Mouse (Mus musculus): ENCODE measurements around the gene Bend6. TPM values are rescaled to one million over a fixed set of nuclear protein-coding genes. Genes with fewer than 3 reads are reported as not detected.
"Not testable (repeated sequence)": the region's sequence is repeated elsewhere in the genome, so short reads cannot be mapped to it uniquely, and the experiment has no call there.

Gene Bend6
- polyA plus RNA-seq, 1 experiment = 0.30 TPM

DNA sequence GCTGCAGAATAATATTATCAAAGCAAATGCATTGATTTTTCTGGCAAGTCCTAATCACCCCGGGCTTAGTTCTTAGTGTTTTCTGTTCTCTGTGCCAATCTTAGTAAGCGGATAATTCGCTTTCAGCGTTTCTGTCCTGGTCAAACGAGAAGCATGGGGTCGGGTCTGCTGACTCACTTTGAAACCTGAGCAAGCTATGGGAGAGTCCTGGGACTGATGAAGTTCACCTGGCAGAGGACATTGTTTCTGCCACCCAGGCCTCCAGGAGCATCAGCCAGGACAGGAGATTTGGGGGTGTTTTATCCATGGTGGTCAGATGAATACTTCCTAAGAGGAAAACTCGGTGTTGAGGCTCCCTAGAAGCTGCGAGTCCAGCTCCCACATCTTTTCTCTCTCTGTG, 4.0 kb upstream of the Bend6 start:
- no peak for DNase-seq (ENCODE audit: low read depth, low spot score)
- WGBS = 70% methylated on average over 8 of the region's 8 CpGs

DNA sequence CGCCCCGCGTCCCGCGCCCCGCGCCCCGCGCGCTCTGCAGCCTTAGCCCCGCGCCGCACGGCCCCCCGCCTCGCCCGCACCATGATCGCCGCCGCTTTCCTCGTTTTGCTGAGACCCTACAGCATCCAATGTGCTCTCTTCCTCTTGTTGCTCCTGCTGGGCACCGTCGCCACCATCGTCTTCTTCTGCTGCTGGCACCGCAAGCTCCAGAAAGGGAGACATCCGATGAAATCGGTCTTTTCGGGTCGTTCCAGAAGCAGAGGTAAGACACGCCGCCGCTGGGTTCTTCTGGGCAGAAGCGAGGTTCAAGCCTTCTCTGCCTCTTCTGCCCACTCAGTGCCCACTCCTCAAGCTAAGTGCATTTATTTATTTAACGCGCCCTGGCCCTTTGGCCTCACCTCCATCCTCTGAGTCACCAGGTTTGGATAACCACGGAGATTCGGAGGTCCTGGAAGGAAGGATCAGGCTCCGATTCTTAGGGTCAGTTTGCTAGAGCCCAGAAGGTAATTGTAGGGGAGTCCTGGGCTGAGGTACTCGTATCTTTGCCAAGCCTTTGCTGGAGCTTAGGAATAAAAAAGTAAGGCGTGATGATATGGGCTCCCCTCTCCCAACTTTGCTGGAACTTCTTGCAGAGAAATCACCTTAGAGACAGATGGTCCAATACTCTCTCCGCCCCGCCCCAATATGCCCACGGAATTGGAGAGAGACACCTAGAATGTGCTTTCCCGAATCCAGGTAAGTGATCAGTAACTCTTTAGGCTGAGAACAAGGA, 761 bp upstream of the Bend6 start, which contains the start of gene Dst:
Gene Dst, plus strand, starts transcription at position 35 of the 772 bp plus-strand sequence.
- 4% methylated on average over 44 of the region's 44 CpGs for WGBS
- no peak for DNase-seq (ENCODE audit: low read depth, low spot score)

GRCm38 (mm10) chr1:33906927-33907326, 689 bp downstream of the Bend6 start:
- DNase-seq (ENCODE audit: low read depth, low spot score) = no peak
- WGBS = 11% methylated on average over 20 of the region's 20 CpGs

GRCm38 (mm10) chr1:33906216-33906615, 1.4 kb downstream of the Bend6 start:
- WGBS = 38% methylated on average over 10 of the region's 10 CpGs

DNA sequence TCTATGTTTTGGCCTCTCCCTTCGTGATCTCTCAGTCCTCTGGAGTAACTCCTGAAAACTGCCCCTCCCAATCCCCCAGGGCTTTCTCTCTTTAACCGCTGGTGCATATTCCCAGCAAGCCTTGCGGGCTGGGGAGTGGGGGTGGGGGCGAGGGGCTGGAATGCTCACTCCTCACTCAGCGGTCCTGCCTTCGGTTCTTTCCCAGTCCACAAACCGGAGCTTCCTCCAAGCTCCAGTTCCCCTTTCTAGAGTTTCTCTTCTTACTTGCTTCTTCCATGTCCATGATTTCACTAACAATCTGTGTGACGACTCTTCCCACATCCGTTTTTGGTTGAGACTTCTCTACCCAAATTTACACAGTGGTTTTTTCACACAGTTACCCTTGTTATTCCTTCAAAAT, 4.0 kb downstream of the Bend6 start:
- WGBS = 32% methylated on average over 9 of the region's 9 CpGs

More at GRCm38 (mm10) chr1:33906216-33906615, 1.4 kb downstream of the Bend6 start:
- DNase-seq (ENCODE audit: low read depth, low spot score) = no peak

GRCm38 (mm10) chr1:33900175-33900574, 7.4 kb downstream of the Bend6 start:
- no peak for DNase-seq (ENCODE audit: low read depth, low spot score)
- WGBS = 28% methylated on average over 8 of the region's 8 CpGs

More for the DNA sequence above, 4.0 kb downstream of the Bend6 start:
- no peak for DNase-seq (ENCODE audit: low read depth, low spot score)

GRCm38 (mm10) chr1:33898373-33898772, 9.2 kb downstream of the Bend6 start:
- DNase-seq (ENCODE audit: low read depth, low spot score) = no peak
- 88% methylated on average over 6 of the region's 6 CpGs for WGBS

- no peak for DNase-seq (ENCODE audit: low read depth, low spot score)
- 85% methylated on average over 11 of the region's 11 CpGs for WGBS
Measured at GRCm38 (mm10) chr1:33897426-33897825, 10.2 kb downstream of the Bend6 start.

DNA sequence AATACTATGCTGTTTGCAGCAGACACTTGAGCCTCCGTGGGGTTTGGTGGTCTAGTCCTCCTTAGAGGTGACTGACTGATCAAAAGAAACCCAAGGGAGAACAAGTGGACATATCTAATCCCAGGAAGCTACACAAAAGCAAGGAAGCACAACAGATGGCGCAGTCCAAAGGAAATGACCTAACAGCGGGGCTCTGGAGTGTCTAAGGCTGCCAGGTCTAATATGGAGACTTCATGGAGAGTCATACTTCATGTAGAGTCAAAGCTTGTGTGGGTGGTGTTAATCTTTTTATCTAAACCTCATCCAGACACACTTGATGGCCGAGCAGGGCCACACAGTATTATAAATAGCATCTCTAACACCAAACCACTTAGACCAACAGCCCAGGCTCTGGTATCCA, 10.9 kb downstream of the Bend6 start:
- no peak for DNase-seq (ENCODE audit: low read depth, low spot score)
- 68% methylated on average over 4 of the region's 4 CpGs for WGBS

DNA sequence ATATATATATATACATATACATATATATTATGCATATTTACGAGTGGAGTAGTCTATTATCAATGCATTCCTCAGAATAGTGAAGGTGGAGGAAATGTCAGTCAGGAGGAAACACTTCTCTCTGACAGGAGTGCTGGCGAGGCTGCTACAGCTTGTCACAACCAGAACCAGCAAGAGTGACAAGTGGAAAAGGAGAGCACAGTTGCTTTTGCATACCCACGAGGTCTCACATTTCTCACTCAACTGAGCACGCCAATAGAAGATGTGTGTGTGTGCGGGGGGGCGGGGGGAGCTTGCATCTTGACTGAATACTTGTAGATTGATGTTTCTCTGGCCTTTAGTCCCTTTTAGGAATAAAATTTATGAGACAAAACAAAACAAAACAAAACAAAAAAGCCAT, 11.5 kb downstream of the Bend6 start:
- no peak for DNase-seq (ENCODE audit: low read depth, low spot score)
- 71% methylated on average over 6 of the region's 6 CpGs for WGBS

DNA sequence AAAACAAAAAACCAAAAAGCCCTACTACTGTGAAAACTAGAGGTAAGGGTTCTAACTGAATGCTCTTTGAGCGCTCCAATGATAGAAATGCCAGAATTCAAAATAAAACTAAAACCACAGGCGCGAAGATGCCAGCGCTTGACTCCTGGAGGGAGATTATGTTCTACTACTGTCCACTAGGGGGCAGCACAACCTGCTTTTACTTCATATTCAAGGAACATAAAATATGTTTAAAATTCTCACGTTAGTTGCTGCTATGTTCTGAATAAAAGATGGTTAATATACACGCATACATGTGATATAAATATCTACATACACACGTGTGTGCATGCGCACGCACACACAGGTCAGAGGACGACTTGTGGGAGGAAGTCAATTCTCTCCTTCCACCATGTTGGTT, 14.8 kb downstream of the Bend6 start:
- 57% methylated on average over 10 of the region's 10 CpGs for WGBS
- no peak for DNase-seq (ENCODE audit: low read depth, low spot score)

GRCm38 (mm10) chr1:33883102-33883839, 24.3 kb downstream of the Bend6 start:
- 7% methylated on average over 18 of the region's 18 CpGs for WGBS
- DNase-seq (ENCODE audit: low read depth, low spot score) = no peak

DNA sequence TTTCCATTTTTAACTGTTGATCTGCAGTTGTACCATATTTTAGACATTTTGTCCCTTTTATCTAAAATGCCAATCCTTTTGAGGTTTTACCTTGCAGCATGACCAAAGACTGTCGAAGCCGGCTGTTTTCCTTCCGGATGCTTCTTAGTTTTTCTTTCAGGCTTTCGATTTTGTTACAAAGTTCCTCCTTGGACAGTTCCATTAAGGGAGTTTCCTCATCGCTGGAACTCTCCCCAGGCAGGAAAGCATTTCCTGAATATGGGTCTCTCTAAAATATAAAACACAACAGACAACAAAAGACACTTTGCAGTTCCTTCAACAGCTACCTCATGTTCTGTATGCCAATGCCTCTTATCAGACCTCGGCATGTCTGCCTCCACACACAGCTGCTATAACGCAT, 29.4 kb downstream of the Bend6 start:
- WGBS = 75% methylated on average over 7 of the region's 7 CpGs
- no peak for DNase-seq (ENCODE audit: low read depth, low spot score)

GRCm38 (mm10) chr1:33876416-33876815, 31.2 kb downstream of the Bend6 start:
- no peak for DNase-seq (ENCODE audit: low read depth, low spot score)
- 80% methylated on average over 3 of the region's 3 CpGs for WGBS

DNA sequence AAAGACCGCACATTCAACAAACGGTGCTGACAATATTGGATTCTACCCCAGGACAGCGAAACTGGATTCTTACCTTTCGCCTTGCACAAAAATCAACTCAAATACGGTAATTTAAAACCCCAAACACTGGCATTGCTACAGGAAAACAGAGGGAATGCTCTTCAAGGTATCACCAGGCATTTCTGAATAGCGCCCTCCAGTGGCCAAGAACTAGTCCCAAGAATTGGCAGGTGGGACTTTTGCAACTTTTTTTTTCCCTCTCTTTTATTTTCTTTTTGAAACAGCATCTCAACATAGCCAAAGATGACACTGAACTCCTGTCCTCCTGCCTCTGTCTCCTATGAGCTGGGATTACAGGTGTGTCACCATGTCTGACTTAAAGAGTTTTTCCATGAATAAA, 31.9 kb downstream of the Bend6 start:
- no peak for DNase-seq (ENCODE audit: low read depth, low spot score)
- 53% methylated on average over 6 of the region's 6 CpGs for WGBS

GRCm38 (mm10) chr1:33873561-33873960, 34.1 kb downstream of the Bend6 start:
- 88% methylated on average over 5 of the region's 5 CpGs for WGBS
- no peak for DNase-seq (ENCODE audit: low read depth, low spot score)

- WGBS = 86% methylated on average over 3 of the region's 3 CpGs
- no peak for DNase-seq (ENCODE audit: low read depth, low spot score)
Measured at GRCm38 (mm10) chr1:33869437-33869836, 38.2 kb downstream of the Bend6 start.

GRCm38 (mm10) chr1:33869031-33869430, 38.6 kb downstream of the Bend6 start:
- no peak for DNase-seq (ENCODE audit: low read depth, low spot score)
- WGBS = 71% methylated on average over 2 of the region's 2 CpGs

DNA sequence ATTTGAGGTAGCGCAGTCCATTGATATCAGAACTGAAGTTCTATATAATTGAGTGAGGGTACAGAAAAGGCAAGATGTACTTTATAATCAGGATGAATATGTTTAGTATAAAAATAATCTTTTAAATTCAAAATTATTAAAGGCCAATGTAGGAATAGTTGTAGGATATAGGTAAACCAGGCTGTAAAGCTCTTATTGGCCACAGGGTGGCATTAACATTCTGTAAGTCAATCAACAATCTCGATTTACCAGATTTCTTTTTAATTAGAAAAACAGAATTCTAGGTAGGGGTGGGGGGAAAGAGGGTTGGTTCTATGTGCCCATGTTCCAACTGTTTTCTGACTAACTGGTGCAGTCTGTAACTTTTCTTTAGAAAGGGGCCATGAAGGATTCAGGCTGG, 60.8 kb downstream of the Bend6 start:
- 93% methylated on average over 2 of the region's 2 CpGs for WGBS
- no peak for DNase-seq (ENCODE audit: low read depth, low spot score)

- 73% methylated on average over 6 of the region's 6 CpGs for WGBS
- no peak for DNase-seq (ENCODE audit: low read depth, low spot score)
Measured at GRCm38 (mm10) chr1:33843823-33844222, 63.8 kb downstream of the Bend6 start.

GRCm38 (mm10) chr1:33838952-33839351, 68.7 kb downstream of the Bend6 start:
- 97% methylated on average over 14 of the region's 14 CpGs for WGBS
- DNase-seq (ENCODE audit: low read depth, low spot score) = not testable (repeated sequence)

All from large intestine, adult 2 months (tissue).